Mouse (Mus musculus) neural tube, embryonic 14.5 days (tissue): ENCODE data around the gene Lypd6b. TPM values are rescaled to one million over a fixed set of nuclear protein-coding genes. Genes with fewer than 3 reads are reported as not detected.

Source experiments
- ATAC-seq: fragments of 200-750 bp; cut with Nextera tagmentation; 2 replicates; pipeline ENCODE4 v1.8.0; 2017; ENCODE audit warnings: low read depth, mild to moderate bottlenecking, moderate TSS enrichment, moderate library complexity
- H3K27ac ChIP-seq: fragments of 300-500 bp; sonication (generic); 2 replicates; pipeline ENCODE4 v1.5.1; 2014; ENCODE audit warnings: low read depth, mild to moderate bottlenecking, control low read depth, low read length, moderate library complexity, mixed read lengths
- H3K27me3 ChIP-seq: fragments of 300-500 bp; sonication (generic); 2 replicates; pipeline ENCODE4 v1.6.1; 2014; ENCODE audit warnings: low read length; ENCODE audit not compliant: control insufficient read depth, insufficient read depth
- H3K36me3 ChIP-seq: fragments of 300-500 bp; sonication (generic); 2 replicates; pipeline ENCODE4 v1.6.1; 2014; ENCODE audit warnings: low read length, mixed read lengths; ENCODE audit not compliant: control insufficient read depth, insufficient read depth
- H3K4me1 ChIP-seq: fragments of 300-500 bp; sonication (generic); 2 replicates; pipeline ENCODE4 v1.6.1; 2014; ENCODE audit warnings: low read length; ENCODE audit not compliant: control insufficient read depth, insufficient read depth
- H3K4me2 ChIP-seq: fragments of 300-500 bp; sonication (generic); 2 replicates; pipeline ENCODE4 v1.6.1; 2014; ENCODE audit warnings: mild to moderate bottlenecking, low read depth, low read length, control low read depth
- H3K4me3 ChIP-seq: fragments of 300-500 bp; sonication (generic); 2 replicates; pipeline ENCODE4 v1.5.1; 2014; ENCODE audit warnings: low read depth, low read length, control low read depth, mixed read lengths
- H3K9ac ChIP-seq: fragments of 300-500 bp; sonication (generic); replicated peaks from 2 replicates; pipeline ENCODE4 v1.6.1; 2014; ENCODE audit warnings: low read depth, mild to moderate bottlenecking, control low read depth, low read length, mixed read lengths
- H3K9me3 ChIP-seq: fragments of 300-500 bp; sonication (generic); 2 replicates; pipeline ENCODE4 v1.6.1; 2016; ENCODE audit warnings: low read length; ENCODE audit not compliant: control insufficient read depth
- WGBS: fragments of 180-500 bp; shearing (Covaris S2); extraction: QIAGEN DNeasy Blood & Tissue Kit; methylation state at CpG from one replicate; pipeline ENCODE4 v1.1.7; 2014; 5-methylcytosine and 5-hydroxymethylcytosine counted together
- polyA plus RNA-seq: library from polyadenylated mRNA; unstranded; fragments of >200 nt; fragmentation: Nextera tagmentation; extraction: Ambion mirVana; gene quantifications from 2 replicates; pipeline ENCODE4 v1.2.1, GENCODE M21; 2014

The Lypd6b gene
- polyA plus RNA-seq, 1 experiment from 2014 or later, result 24.6 TPM

GRCm38 (mm10) chr2:49868116-49868858 lies 80.8 kb downstream of the Lypd6b start:
- no peaks in the 10 kb centered on the region for H3K4me1 ChIP-seq
- H3K9ac ChIP-seq, result no peak overlapping the region
- H3K4me2 ChIP-seq, result no peak overlapping the region
- no peak overlapping the region for H3K4me3 ChIP-seq
- no peaks in the 10 kb centered on the region for H3K36me3 ChIP-seq
- 89% methylated on average over 9 of the region's 9 CpGs for WGBS
- H3K9me3 ChIP-seq, result no peaks in the 10 kb centered on the region
- no peaks in the 10 kb centered on the region for H3K27me3 ChIP-seq
- no peak overlapping the region for H3K27ac ChIP-seq
- ATAC-seq, result no peak

GRCm38 (mm10) chr2:49869044-49869443 lies 81.6 kb downstream of the Lypd6b start:
- Histone ChIP-seq H3K4me3 (no peak overlapping the region), H3K9me3 (no peaks in the 10 kb centered on the region), H3K4me2 (no peak overlapping the region), H3K27ac (no peak overlapping the region), H3K27me3 (no peaks in the 10 kb centered on the region), H3K4me1 (no peaks in the 10 kb centered on the region), H3K9ac (no peak overlapping the region), H3K36me3 (no peaks in the 10 kb centered on the region)
- 58% methylated on average over 7 of the region's 7 CpGs for WGBS
- no peak for ATAC-seq

- 94% methylated on average over 10 of the region's 10 CpGs for WGBS
- no peaks in the 10 kb centered on the region for H3K27me3 ChIP-seq
- no peak overlapping the region for H3K27ac ChIP-seq
- H3K4me3 ChIP-seq, result no peak overlapping the region
- H3K36me3 ChIP-seq, result no peaks in the 10 kb centered on the region
- H3K9ac ChIP-seq, result no peak overlapping the region
- no peak for ATAC-seq
- no peaks in the 10 kb centered on the region for H3K4me1 ChIP-seq
- H3K9me3 ChIP-seq, result no peaks in the 10 kb centered on the region
- no peak overlapping the region for H3K4me2 ChIP-seq
These were observed 82.5 kb downstream of the Lypd6b start for GRCm38 (mm10) chr2:49869782-49870514.

- no peak overlapping the region for H3K4me2 ChIP-seq
- no peak overlapping the region for H3K27ac ChIP-seq
- 86% methylated on average over 1 of the region's 1 CpGs for WGBS
These were observed 83.5 kb downstream of the Lypd6b start for GRCm38 (mm10) chr2:49871012-49871411.

GRCm38 (mm10) chr2:49880507-49880906 lies 93.0 kb downstream of the Lypd6b start:
- Histone ChIP-seq H3K36me3 (no peaks in the 10 kb centered on the region), H3K4me3 (no peak overlapping the region), H3K27me3 (no peaks in the 10 kb centered on the region), H3K4me2 (no peak overlapping the region), H3K4me1 (no peaks in the 10 kb centered on the region), H3K9me3 (no peaks in the 10 kb centered on the region), H3K9ac (no peak overlapping the region), H3K27ac (no peak overlapping the region)
- ATAC-seq, result no peak
- WGBS, result 78% methylated on average over 9 of the region's 9 CpGs

More at GRCm38 (mm10) chr2:49871012-49871411, 83.5 kb downstream of the Lypd6b start:
- H3K4me1 ChIP-seq, result no peaks in the 10 kb centered on the region
- no peak overlapping the region for H3K4me3 ChIP-seq
- no peaks in the 10 kb centered on the region for H3K9me3 ChIP-seq
- H3K9ac ChIP-seq, result no peak overlapping the region
- ATAC-seq, result no peak
- H3K27me3 ChIP-seq, result no peaks in the 10 kb centered on the region
- no peaks in the 10 kb centered on the region for H3K36me3 ChIP-seq

- Histone ChIP-seq H3K9ac (no peak overlapping the region), H3K4me1 (no peaks in the 10 kb centered on the region), H3K27ac (no peak overlapping the region), H3K4me3 (no peak overlapping the region), H3K36me3 (no peaks in the 10 kb centered on the region), H3K9me3 (no peaks in the 10 kb centered on the region), H3K27me3 (no peaks in the 10 kb centered on the region), H3K4me2 (no peak overlapping the region)
- ATAC-seq, result no peak
- WGBS, result 94% methylated on average over 1 of the region's 1 CpGs
These were observed 93.5 kb downstream of the Lypd6b start for GRCm38 (mm10) chr2:49881002-49881401.

GRCm38 (mm10) chr2:49882461-49882860 lies 95.0 kb downstream of the Lypd6b start:
- Histone ChIP-seq H3K27ac (no peak overlapping the region), H3K9me3 (no peaks in the 10 kb centered on the region), H3K4me3 (no peak overlapping the region), H3K4me2 (no peak overlapping the region), H3K27me3 (no peaks in the 10 kb centered on the region), H3K9ac (no peak overlapping the region), H3K4me1 (no peaks in the 10 kb centered on the region), H3K36me3 (no peaks in the 10 kb centered on the region)
- 100% methylated on average over 1 of the region's 1 CpGs for WGBS
- ATAC-seq, result no peak

- Histone ChIP-seq H3K4me1 (no peaks in the 10 kb centered on the region), H3K36me3 (no peaks in the 10 kb centered on the region), H3K4me2 (no peak overlapping the region), H3K9ac (no peak overlapping the region), H3K27ac (no peak overlapping the region), H3K27me3 (no peaks in the 10 kb centered on the region), H3K9me3 (no peaks in the 10 kb centered on the region), H3K4me3 (no peak overlapping the region)
- WGBS, result 28% methylated on average over 3 of the region's 3 CpGs
- no peak for ATAC-seq
These were observed 96.5 kb downstream of the Lypd6b start for GRCm38 (mm10) chr2:49883990-49884389.

- Histone ChIP-seq H3K9me3 (no peaks in the 10 kb centered on the region), H3K27me3 (no peaks in the 10 kb centered on the region), H3K4me3 (no peak overlapping the region), H3K27ac (no peak overlapping the region), H3K36me3 (no peaks in the 10 kb centered on the region), H3K9ac (no peak overlapping the region), H3K4me1 (no peaks in the 10 kb centered on the region), H3K4me2 (no peak overlapping the region)
- WGBS, result 87% methylated on average over 4 of the region's 4 CpGs
- ATAC-seq, result no peak
These were observed 98.7 kb downstream of the Lypd6b start for GRCm38 (mm10) chr2:49886209-49886608.
